Mouse (Mus musculus) liver, postnatal 0 days (tissue): ENCODE data around the gene Ap3b1.

Experiments used
- CTCF ChIP-seq: sonication (generic); IDR thresholded peaks from 2 replicates; pipeline ENCODE4 v1.5.1; 2016; ENCODE audit warnings: antibody characterized with exemption, low read depth
- EP300 ChIP-seq: IDR thresholded peaks from 2 replicates; pipeline ENCODE4 v1.6.1; 2016; ENCODE audit warnings: antibody characterized with exemption, low read depth, mild to moderate bottlenecking

- TF ChIP-seq CTCF: no peak
- TF ChIP-seq EP300: no peak
These were observed 641 bp downstream of the Ap3b1 start for GRCm38 (mm10) chr13:94359282-94359920.
